Mouse (Mus musculus): ENCODE measurements at regions not wholly inside any gene's neighbourhood (a gene's known extent, or its start where the extent isn't known, plus 50 kb on each side); places are given as distances from the start of the nearest gene placed in this dataset.
"Not testable (repeated sequence)": the region's sequence is repeated elsewhere in the genome, so short reads cannot be mapped to it uniquely, and the experiment has no call there.

- DNase-seq: no peak
Measured at GRCm38 (mm10) chr15:93189266-93189855, 85.6 kb downstream of the Gxylt1 start.

- DNase-seq: no peak
Measured at GRCm38 (mm10) chr15:93176221-93176620, 98.8 kb downstream of the Gxylt1 start.

GRCm38 (mm10) chr15:93168784-93169183 is 106.2 kb downstream of the Gxylt1 start:
- DNase-seq: peak; percentile 45

- DNase-seq: no peak
Measured at GRCm38 (mm10) chr15:93167451-93167850, 107.5 kb downstream of the Gxylt1 start.

- peak; percentile 7 for DNase-seq
Measured at GRCm38 (mm10) chr15:93161924-93162910, 112.8 kb downstream of the Gxylt1 start.

GRCm38 (mm10) chr15:93161329-93161728 is 113.7 kb downstream of the Gxylt1 start:
- DNase-seq: no peak

- DNase-seq: no peak
Measured at GRCm38 (mm10) chr15:93155756-93156155, 119.2 kb downstream of the Gxylt1 start.

DNA sequence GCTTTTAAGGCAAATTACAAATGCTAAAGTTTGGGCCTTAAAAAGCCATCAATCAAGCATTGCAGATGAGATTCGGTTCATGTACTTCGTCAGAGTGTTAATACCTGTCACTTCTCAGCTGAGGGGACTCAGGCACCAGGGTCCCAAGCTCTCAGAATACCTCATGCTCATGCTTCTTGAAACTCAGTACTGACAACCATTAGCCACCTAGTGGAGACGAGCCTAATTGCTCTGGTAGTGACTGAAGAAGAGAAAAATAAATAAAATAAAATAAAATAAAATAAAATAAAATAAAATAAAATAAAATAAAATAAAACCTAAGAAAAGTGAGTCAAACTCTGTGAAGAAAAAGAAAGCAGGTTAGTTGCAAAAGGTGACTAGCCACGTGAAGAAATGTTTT is 121.0 kb downstream of the Gxylt1 start:
- peak; percentile 5 for DNase-seq

DNA sequence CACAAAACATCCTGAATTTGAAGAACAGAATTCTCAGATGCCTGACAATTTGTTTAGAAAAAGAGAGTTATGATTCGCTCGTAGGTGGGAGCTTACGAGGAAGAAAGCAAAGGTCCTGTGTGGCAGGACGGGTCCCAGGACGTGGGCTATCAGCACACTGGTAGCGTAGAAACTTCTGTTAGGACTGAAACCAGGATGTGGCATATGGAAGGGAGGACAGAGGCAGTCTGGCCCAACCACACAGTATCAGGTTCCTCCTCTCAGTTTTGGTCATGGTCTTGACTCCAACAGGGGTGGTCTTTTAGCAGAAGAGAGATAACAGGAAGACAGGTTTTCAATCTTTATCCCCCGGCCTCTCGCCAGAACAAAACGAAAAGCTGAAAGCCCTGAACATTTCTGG is 130.1 kb downstream of the Gxylt1 start:
- DNase-seq: no peak

GRCm38 (mm10) chr15:93144264-93144663 is 130.7 kb downstream of the Gxylt1 start:
- DNase-seq: no peak

- no peak for DNase-seq
Measured at GRCm38 (mm10) chr15:93133379-93133778, 141.6 kb downstream of the Gxylt1 start.

DNA sequence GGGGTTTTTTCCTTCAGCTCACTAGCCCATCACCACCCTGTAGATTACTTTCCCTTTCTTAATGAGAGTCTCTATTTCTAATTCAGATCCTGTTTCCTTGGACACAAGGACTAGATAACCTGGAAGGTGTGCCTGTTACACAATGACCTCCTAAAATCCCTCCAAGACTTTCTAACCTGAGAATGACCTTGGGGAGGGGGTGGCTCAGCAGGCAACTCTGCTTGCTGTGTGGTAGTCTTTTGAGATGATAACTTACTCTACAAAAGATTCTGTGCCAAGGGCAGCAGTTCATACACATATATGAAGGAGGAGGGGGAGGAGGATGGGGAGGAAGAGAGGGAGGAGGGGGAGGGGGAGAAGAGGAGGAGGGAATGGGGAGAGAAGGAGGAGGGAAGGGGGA is 143.9 kb downstream of the Gxylt1 start:
- DNase-seq: no peak

DNA sequence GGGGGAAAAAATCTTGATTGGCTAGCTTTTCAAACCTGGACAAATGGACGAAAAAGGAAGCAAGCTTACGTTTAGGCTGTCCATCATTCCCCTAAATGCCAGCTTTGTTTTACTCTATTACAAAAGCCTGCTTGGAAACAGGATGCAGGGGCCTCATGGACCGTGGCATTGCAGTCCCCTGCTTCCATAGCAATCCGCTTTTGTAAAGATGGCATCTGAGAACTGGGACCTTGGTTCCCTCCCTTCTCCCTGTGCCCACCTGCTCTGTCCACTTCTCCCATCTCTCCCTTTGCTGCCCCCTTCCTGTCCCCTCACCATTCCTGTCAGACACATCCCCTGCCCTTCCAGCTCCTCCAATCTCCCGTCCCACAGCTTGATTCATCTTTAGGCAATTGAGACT is 149.7 kb downstream of the Gxylt1 start:
- no peak for DNase-seq

GRCm38 (mm10) chr15:93121156-93121555 is 153.8 kb downstream of the Gxylt1 start:
- DNase-seq: no peak

GRCm38 (mm10) chr15:93117806-93118205 is 157.2 kb downstream of the Gxylt1 start:
- DNase-seq: not testable (repeated sequence)

GRCm38 (mm10) chr15:93115674-93116102 is 159.3 kb downstream of the Gxylt1 start:
- peak; percentile 3 for DNase-seq

GRCm38 (mm10) chr15:93104936-93105335 is 170.0 kb downstream of the Gxylt1 start:
- no peak for DNase-seq

DNA sequence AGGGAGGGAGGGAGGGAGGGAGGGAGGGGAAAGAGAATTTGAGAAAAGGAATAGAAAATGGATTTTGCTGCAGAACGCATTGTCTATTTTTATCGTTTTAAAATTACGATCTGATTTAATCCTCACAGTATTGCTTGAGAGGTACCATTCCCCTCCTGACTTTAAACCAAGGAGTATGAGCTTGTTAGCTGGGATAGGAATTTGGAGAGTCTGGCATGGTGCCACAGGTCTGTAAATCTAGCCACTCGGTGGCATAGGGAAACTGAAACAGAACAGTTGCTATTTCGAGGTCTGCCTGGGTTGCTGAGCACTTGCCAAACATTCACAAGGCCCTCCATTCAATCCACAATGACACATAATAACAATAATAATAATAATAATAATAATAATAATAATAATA is 171.6 kb downstream of the Gxylt1 start:
- DNase-seq: peak; percentile 6

DNA sequence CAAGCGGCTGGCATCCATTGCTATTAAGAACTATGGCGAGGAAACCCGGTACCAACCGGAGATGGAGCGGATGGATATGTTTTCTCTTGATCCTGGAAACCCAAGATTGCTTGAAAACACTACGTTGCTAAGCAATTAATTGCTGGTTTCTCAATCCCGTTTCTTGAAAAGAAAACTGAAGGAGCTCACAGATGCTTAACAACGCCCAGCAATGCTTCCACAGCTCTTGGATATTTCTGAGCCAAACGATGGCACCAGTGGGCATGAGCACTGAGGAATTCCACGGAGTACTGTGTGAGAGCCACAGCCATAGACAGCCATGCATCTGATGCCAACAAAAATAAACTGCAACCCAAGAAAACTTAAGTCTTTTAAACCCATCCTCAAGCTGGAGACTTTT is 173.1 kb downstream of the Gxylt1 start:
- DNase-seq: no peak

DNA sequence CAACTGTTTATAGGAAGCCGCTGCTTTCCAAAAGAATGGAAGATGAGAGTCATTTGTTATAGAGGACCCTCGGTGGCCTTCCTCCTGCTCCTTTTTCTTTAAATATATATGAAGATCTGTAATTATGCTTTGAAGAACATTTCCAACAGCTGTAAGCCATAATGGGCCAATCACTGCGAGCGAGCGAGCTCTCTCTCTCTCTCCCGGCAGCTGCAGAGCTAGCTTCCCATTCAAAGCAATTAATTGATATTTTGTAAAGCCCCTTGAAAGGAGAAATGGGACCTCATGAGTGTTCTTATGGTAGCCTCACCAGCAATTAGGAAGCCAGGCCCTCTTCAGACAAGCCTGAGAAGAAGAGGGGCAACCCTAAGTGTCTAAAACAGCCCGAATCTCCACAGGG is 174.1 kb downstream of the Gxylt1 start:
- no peak for DNase-seq

GRCm38 (mm10) chr15:93099840-93100239 is 175.1 kb downstream of the Gxylt1 start:
- DNase-seq: no peak

DNA sequence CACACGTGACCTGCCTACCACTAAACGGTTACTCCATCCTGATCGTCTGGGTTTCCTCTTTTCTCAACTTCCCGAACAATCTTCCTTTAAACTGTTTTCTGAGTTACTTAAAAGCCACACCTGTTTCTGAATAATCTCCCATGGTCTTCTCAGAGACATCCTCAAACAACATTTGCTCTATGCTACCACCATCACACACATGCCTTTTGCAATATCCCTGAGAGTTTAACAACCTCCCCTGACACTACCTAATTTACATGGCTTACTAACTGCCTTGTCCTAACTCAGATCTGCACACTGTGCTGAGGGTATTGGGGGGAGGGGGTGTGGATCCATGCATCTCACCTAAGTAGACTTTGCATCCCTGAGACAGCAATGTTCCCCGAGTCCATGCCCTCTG is 178.6 kb downstream of the Gxylt1 start:
- DNase-seq: no peak

- no peak for DNase-seq
Measured at GRCm38 (mm10) chr15:93095224-93095623, 179.8 kb downstream of the Gxylt1 start.
